Mouse (Mus musculus) midbrain, embryonic 16.5 days (tissue): Measurements from ENCODE around the gene Snrpe. TPM values are rescaled to one million over a fixed set of nuclear protein-coding genes. Genes with fewer than 3 reads are reported as not detected.

Experiments used
- ATAC-seq: fragments of 200-750 bp; cut with Nextera tagmentation; 2 replicates; pipeline ENCODE4 v1.8.0; 2017; ENCODE audit warnings: moderate TSS enrichment
- H3K27ac ChIP-seq: fragments of 300-500 bp; sonication (generic); 2 replicates; pipeline ENCODE4 v1.5.1; 2014; ENCODE audit warnings: mild to moderate bottlenecking, low read length, mixed read lengths
- H3K27me3 ChIP-seq: fragments of 300-500 bp; sonication (generic); 2 replicates; pipeline ENCODE4 v1.6.1; 2014; ENCODE audit warnings: low read depth, low read length, mixed read lengths; ENCODE audit not compliant: control insufficient read depth, insufficient read depth
- H3K36me3 ChIP-seq: fragments of 300-500 bp; sonication (generic); 2 replicates; pipeline ENCODE4 v1.6.1; 2014; ENCODE audit warnings: mild to moderate bottlenecking, low read length, moderate library complexity, mixed read lengths; ENCODE audit not compliant: control insufficient read depth, insufficient read depth
- H3K4me1 ChIP-seq: fragments of 300-500 bp; sonication (generic); 2 replicates; pipeline ENCODE4 v1.6.1; 2014; ENCODE audit warnings: mild to moderate bottlenecking, low read length, mixed read lengths; ENCODE audit not compliant: control insufficient read depth, insufficient read depth
- H3K4me2 ChIP-seq: fragments of 300-500 bp; sonication (generic); 2 replicates; pipeline ENCODE4 v1.6.1; 2014; ENCODE audit warnings: mild to moderate bottlenecking, low read length, mixed read lengths
- H3K4me3 ChIP-seq: fragments of 300-500 bp; sonication (generic); 2 replicates; pipeline ENCODE4 v1.5.1; 2014; ENCODE audit warnings: low read depth, mild to moderate bottlenecking, low read length, moderate library complexity, mixed read lengths
- H3K9ac ChIP-seq: fragments of 300-500 bp; sonication (generic); 2 replicates; pipeline ENCODE4 v1.6.1; 2014; ENCODE audit warnings: low read depth, low read length, mixed read lengths
- H3K9me3 ChIP-seq: fragments of 300-500 bp; sonication (generic); replicated peaks from 2 replicates; pipeline ENCODE4 v1.6.1; 2014; ENCODE audit warnings: mild to moderate bottlenecking, low read length, mixed read lengths; ENCODE audit not compliant: control insufficient read depth, poor library complexity, severe bottlenecking
- WGBS: fragments of 180-500 bp; shearing (Covaris S2); extraction: QIAGEN DNeasy Blood & Tissue Kit; methylation state at CpG from one replicate; pipeline ENCODE4 v1.1.7; 2014; 5-methylcytosine and 5-hydroxymethylcytosine counted together
- polyA plus RNA-seq: library from polyadenylated mRNA; unstranded; fragments of >200 nt; fragmentation: Nextera tagmentation; extraction: Ambion mirVana; gene quantifications from 2 replicates; pipeline ENCODE4 v1.2.1, GENCODE M21; 2015

Gene Snrpe
- 354 and 378 TPM in 2 replicates for polyA plus RNA-seq

DNA sequence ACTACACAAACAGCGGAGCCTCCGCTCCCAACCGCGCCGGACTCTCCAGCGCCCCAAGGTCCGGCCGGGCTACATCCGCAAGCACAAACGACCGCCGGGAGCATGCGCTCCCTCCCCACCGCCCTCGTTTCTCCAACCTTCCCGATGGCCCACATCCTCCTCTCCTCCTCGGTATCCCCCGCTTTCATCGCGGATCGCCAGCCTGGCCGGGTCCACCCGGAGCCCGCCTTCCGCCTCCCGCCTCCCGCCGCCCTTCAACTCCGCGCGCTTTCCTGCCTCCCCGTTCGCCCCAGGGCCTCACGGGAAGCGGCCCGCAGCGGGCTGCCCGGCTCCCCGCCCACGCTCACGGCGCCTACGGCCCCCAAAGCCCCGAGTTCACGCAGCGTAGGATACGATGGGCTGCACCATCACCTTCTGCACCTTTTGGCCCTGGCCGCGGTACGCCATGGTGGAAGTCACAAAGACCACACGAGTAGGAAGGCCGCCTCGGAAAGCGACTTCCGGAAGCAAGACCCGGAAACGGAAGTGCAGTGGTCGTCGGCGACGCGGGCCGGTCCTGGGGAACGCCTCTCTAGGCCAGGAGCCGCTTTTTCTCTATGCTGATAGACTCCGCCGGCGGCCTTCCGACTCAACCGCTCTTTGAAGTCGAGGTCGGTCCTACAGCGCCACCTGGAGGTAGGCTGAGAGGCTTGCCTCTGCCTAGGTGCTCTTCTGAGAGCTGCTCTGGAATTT, at the start of gene Snrpe:
Snrpe (minus strand) TSS at position 521 of the 732 bp plus-strand sequence.
- Histone ChIP-seq H3K36me3 (peaks cover 15% of the 10 kb centered on the region), H3K27ac (peak within 1 kb of the TSS; percentile 94), H3K4me2 (peak within 1 kb of the TSS; percentile 85), H3K4me1 (peaks cover 11% of the 10 kb centered on the region), H3K9ac (peak within 1 kb of the TSS; percentile 88), H3K9me3 (no peaks in the 10 kb centered on the region), H3K27me3 (no peaks in the 10 kb centered on the region), H3K4me3 (peak within 1 kb of the TSS; percentile 95)
- under 1% methylated on average over 73 of the region's 73 CpGs for WGBS
- peak; percentile 98 for ATAC-seq

DNA sequence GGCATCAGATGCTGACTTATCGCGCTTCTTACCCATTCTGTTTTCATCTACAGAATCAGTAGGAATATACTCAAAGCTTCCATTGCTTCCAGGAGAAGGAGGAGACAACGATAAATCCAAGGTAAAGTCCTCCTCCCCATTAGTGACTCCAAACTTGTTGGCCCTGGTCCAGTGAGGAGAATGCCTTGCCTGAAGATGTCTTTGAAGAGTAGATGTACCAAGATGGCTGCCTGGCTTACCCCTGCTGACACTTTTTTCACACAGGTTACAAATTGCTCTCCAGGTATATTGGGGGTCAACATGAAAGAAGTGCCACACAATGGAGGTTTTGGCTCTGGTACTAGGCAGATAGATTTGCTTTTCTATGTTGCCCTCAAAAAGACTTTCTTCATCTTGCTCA, 48.8 kb upstream of the Snrpe start:
- Histone ChIP-seq H3K4me2 (no peak overlapping the region), H3K9me3 (no peaks in the 10 kb centered on the region)
- WGBS = 79% methylated on average over 3 of the region's 3 CpGs

DNA sequence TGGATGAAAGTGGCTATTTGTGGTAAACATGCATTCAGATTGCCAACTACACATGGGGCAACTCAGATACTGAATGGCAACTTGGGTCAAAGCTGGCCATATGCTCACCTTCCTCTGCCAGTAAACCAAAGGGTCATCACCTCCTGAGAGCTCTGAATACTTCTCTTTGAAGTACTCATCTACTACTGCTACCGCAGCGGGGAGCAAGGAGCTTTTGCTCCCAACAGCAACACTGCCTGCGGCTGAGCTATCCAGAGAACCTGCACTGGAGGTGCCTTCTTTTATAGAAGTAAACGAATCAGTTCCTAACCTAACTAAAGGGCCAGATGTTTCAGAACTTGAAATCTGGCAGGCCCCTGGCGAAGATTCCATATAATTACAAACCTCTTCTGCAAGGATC, 46.7 kb upstream of the Snrpe start:
- Histone ChIP-seq H3K4me1 (peaks cover 45% of the 10 kb centered on the region), H3K4me2 (no peak overlapping the region), H3K9ac (no peak overlapping the region), H3K9me3 (no peaks in the 10 kb centered on the region), H3K27ac (no peak overlapping the region), H3K27me3 (no peaks in the 10 kb centered on the region), H3K36me3 (no peaks in the 10 kb centered on the region), H3K4me3 (no peak overlapping the region)
- 71% methylated on average over 5 of the region's 5 CpGs for WGBS
- ATAC-seq = no peak

More for the DNA sequence above, 48.8 kb upstream of the Snrpe start:
- no peak overlapping the region for H3K27ac ChIP-seq
- no peaks in the 10 kb centered on the region for H3K36me3 ChIP-seq
- H3K27me3 ChIP-seq = no peaks in the 10 kb centered on the region
- no peak overlapping the region for H3K4me3 ChIP-seq
- no peak for ATAC-seq
- no peak overlapping the region for H3K9ac ChIP-seq
- H3K4me1 ChIP-seq = peaks cover 38% of the 10 kb centered on the region

DNA sequence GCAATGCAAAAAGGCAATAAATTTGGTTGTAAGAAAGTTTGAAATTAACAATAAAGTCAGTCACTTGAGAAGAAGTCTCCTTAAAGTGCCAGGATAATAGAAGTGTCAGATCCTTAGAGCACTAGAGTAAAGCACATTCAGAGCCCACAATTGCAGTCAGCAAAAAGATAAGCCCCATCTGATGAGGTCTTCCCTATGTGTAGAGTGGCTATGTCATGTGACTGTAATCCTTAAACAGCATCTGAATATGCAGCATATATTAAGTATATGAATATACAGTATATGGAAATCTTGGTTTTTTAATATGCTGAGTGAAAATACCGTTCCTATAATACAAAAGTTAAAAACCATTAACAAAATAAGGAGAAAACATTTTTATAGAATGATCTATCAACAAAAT, 42.9 kb upstream of the Snrpe start:
- H3K4me3 ChIP-seq = no peak overlapping the region
- H3K4me1 ChIP-seq = peaks cover 24% of the 10 kb centered on the region
- no peaks in the 10 kb centered on the region for H3K36me3 ChIP-seq
- H3K9me3 ChIP-seq = no peaks in the 10 kb centered on the region
- H3K27me3 ChIP-seq = no peaks in the 10 kb centered on the region
- 96% methylated on average over 1 of the region's 1 CpGs for WGBS
- no peak overlapping the region for H3K27ac ChIP-seq
- no peak for ATAC-seq
- no peak overlapping the region for H3K9ac ChIP-seq
- H3K4me2 ChIP-seq = no peak overlapping the region

DNA sequence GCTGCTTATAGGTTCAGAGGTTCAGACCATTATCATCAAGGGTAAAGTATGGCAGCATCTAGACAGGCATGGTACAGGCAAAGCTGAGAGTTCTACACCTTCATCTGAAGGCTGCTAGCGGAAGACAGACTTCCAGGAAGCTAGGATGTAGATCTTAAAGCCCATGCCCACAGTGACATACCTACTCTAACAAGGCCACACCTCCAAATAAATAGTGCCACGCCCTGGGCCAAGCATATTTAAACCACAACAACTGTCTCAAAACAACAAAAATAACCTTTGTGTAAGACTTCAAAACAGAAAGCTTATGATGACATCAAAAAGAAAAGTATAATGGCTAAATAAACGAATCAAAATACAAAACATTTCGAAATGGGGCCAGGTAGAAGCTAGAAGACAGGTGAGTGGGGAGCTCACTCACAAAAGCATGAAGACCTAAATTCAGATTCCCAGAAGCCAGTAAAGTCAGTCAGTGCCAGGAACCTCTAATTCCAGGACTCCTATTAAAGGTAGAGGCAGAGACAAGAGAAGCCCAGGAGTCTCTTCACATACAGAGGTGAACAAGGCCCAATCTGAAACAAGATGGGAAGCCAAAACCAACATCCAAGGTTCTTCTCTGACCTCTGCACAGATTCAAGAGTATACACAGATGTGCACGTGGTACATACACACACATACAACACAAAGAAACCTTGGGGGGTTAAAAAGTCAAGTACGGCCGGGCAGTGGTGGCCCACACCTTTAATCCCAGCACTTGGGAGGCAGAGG, 40.4 kb upstream of the Snrpe start:
- 95% methylated on average over 7 of the region's 7 CpGs for WGBS
- no peak overlapping the region for H3K4me3 ChIP-seq
- no peak overlapping the region for H3K27ac ChIP-seq
- no peak overlapping the region for H3K9ac ChIP-seq
- peaks cover 8% of the 10 kb centered on the region for H3K4me1 ChIP-seq
- no peaks in the 10 kb centered on the region for H3K9me3 ChIP-seq
- ATAC-seq = no peak
- H3K36me3 ChIP-seq = peaks cover 4% of the 10 kb centered on the region; the same call in 1 of the 2 replicates
- H3K4me2 ChIP-seq = no peak overlapping the region
- H3K27me3 ChIP-seq = no peaks in the 10 kb centered on the region

DNA sequence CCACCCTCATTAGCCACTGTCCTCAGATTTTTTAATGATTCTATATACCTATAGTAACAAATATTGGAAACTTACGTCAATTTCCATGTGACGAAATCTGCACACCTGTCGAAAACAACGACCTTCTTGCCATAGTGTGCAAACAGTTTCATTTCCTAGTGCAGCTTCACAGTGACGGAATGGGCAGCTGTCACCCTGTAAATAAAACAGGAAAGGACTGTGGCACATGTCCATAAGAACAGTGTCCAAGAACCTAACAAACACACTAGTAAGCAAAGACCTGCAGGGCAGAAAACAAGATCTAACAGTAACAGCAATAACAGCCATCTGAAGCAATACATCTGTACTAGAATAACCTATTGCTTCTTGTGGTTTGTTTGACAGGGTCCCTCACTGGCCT, 35.6 kb upstream of the Snrpe start:
- Histone ChIP-seq H3K4me2 (no peak overlapping the region), H3K4me1 (no peaks in the 10 kb centered on the region; the same call in 1 of the 2 replicates), H3K9me3 (no peaks in the 10 kb centered on the region), H3K27me3 (no peaks in the 10 kb centered on the region), H3K9ac (no peak overlapping the region), H3K36me3 (peaks cover 22% of the 10 kb centered on the region), H3K27ac (no peak overlapping the region), H3K4me3 (no peak overlapping the region)
- ATAC-seq = no peak
- 95% methylated on average over 5 of the region's 5 CpGs for WGBS

DNA sequence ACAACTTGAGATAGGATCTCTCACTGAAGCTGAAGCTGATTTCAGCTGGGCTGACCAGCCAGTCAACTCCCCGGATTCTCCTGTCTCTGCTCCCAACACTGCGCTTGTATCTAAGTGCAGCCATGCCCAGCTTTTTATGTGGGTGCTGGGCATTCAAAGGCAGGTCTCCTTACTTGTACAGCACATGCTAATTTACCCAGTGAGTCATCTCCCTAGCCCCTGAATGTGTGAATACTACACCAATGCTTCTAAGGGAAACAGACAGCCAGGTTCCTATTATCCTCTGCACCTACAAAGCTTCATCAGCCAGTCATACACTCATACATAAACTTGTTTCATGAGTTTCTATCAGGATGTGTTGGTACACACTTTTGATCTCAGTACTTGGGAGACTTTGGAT, 31.1 kb upstream of the Snrpe start:
- H3K27me3 ChIP-seq = no peaks in the 10 kb centered on the region
- no peak overlapping the region for H3K9ac ChIP-seq
- no peak overlapping the region for H3K27ac ChIP-seq
- peaks cover 52% of the 10 kb centered on the region for H3K36me3 ChIP-seq
- 96% methylated on average over 2 of the region's 2 CpGs for WGBS
- H3K4me3 ChIP-seq = no peak overlapping the region
- ATAC-seq = no peak
- no peaks in the 10 kb centered on the region for H3K9me3 ChIP-seq
- H3K4me2 ChIP-seq = no peak overlapping the region
- H3K4me1 ChIP-seq = no peaks in the 10 kb centered on the region

DNA sequence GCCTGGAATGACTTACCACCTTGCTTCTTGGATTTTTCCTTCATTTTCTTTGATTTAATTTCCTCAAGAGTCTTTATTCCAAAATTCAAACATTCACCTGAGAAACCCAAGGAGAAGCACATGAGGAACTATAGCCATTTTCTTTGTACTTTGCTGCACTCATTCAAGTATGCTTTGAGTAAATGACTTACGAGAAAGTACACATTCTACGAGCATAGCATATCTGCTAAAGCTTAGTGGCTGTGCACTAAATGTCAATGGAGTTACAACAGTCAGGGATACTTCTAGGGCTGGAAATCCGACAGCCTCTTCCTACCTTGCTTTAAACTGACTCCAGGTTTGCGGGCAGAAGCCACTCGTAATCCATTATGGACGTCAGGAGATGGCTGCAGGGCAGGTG, 28.4 kb upstream of the Snrpe start:
- H3K9ac ChIP-seq = no peak overlapping the region
- H3K9me3 ChIP-seq = no peaks in the 10 kb centered on the region
- no peak overlapping the region for H3K27ac ChIP-seq
- peaks cover 55% of the 10 kb centered on the region for H3K36me3 ChIP-seq
- WGBS = 90% methylated on average over 6 of the region's 6 CpGs
- H3K4me1 ChIP-seq = no peaks in the 10 kb centered on the region
- ATAC-seq = no peak
- no peak overlapping the region for H3K4me3 ChIP-seq
- H3K27me3 ChIP-seq = no peaks in the 10 kb centered on the region
- no peak overlapping the region for H3K4me2 ChIP-seq

DNA sequence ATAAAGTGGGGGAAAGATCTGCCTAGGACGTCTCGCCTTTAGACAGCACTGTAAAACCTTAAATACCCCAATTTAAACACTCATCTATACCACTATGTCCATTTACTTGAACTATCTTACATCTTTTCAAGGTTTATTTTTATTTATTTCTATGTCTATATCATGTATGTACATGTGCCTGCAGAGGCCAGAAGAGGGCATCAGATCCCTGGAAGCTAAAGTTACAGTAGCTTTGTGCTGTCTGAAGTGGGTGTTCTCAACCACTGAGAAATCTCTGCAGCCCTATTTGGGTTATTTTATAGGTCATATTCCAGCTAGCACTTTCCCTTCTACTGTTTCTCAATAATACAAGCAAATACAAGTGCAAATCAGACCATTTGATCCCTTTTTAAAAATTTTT, 22.1 kb upstream of the Snrpe start:
- peaks cover 45% of the 10 kb centered on the region for H3K36me3 ChIP-seq
- H3K27me3 ChIP-seq = no peaks in the 10 kb centered on the region
- H3K9me3 ChIP-seq = no peaks in the 10 kb centered on the region
- H3K4me3 ChIP-seq = no peak overlapping the region
- no peak overlapping the region for H3K9ac ChIP-seq
- no peak for ATAC-seq
- H3K4me1 ChIP-seq = no peaks in the 10 kb centered on the region
- no peak overlapping the region for H3K4me2 ChIP-seq
- no peak overlapping the region for H3K27ac ChIP-seq
- WGBS = 95% methylated on average over 2 of the region's 2 CpGs
